Mouse (Mus musculus): ENCODE data around the gene Gm49322.

Gene Gm49322

GRCm38 (mm10) chr10:80654866-80655265 is 49.0 kb downstream of the Gm49322 start:
- DNase-seq (ENCODE audit: low spot score in 2 of 2): no peak

DNA sequence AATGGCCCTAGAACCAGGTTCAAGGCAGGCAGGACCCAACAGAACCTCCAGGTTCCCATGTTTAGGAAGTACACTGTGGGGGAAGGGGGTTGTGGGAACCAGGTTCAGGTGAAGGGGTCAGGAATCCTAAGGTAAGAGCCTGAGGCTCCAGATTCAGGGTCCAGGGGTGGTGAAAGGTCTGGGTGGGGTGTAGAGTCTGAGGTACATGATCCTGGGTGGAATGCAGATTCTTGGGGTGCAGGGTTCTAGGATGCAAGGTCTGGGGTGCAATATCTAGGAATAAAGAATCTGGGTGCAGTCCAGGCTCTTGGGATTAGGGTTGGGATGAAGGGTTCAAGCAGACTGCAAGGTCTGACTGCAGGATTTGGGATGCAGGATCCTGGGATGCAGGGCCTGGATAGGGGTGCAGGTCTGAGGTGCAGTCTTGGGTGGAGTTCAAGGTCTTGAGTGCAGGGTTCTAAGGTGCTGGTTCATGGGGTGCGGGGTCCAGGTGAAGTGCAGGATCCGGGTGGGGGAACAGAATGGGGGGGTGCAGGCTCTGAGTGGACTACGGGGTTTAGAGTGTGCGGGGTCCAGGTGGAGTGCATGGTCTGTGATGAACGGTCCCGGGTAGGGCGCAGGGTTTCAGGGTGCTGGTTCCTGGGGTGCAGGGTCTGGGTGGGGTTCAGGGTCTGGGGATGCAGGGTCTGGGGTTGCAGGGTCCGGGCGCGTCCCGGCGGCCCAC is 49.7 kb downstream of the Gm49322 start:
- no peak for DNase-seq (ENCODE audit: low spot score in 2 of 2)

DNA sequence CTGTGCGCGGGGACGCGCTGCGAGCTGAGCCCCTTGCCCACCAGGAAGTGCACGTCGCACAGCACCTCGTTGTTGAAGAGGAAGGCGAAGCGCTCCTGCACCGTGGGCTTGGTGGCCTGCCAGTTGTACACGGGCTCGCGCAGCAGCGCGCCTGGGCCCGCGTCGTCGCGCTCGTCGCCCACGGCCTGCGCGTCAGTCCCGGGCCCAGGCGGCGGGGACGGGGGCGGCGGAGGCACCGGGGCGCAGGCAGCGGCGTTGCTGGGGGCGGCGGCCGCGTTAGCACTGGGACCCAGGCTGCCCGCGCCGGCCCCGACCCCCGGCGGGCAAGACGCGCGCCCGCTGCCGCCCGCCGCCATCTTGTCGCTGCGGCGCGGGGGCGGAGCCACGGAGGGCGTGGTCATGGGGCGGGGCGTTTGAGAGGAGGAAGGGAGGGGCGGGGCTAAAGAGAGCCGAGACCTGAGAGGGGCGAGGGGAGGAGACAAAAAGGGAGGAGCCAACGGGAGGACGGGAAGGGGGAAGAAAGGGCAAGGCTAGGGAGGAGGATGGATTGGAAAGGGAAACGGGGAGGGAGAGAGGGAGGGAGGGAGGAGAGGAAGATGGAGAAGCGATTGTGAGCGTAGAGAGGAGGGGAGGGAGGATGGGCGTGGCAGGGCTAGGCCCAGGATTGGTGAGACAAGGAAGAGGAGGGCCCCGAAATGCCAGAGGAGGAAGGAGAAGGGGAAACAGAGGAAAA is 50.5 kb downstream of the Gm49322 start:
- DNase-seq (ENCODE audit: low spot score in 2 of 2): peak; percentile 91 to 99

DNA sequence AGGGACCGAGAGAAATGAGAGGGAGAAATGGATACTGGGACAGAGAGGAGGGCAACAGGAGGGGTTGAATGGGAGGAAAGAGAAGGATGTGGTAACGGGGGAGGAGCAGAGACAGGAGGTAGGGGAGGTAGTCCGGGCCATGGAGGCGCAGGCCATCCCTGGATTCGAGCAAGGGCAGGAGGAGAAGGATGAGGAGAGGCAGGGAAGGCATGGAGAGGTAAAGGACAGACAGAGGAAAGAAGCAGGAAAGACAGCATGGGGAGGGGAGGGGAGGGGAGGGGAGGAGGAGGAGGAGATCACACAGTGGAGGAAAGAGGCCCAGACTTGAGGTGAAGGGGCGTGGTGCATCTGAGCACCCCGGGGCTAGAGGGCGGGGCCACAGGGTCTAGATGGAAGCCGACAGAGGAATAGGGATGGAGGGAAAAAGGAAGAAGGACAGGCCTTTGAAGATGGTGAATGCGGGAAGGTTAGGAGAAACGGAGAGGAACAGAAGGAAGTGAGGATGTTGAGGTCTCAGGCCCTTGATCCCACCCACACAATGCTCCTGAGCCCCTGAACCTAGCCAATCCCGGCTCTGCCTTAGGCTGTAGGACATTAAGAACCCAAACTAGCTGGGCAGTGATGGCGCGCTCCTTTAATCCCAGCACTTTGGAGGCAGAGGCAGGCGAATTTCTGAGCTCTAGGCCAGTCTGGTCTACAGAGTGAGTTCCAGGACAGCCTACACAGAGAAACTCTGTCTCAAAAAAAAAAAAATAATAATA is 51.2 kb downstream of the Gm49322 start, which contains the start of gene Btbd2:
TSS of gene Btbd2 (minus strand) at position 209 of the 761 bp plus-strand sequence.
- no peak for DNase-seq (ENCODE audit: low spot score in 2 of 2)

- no peak for DNase-seq (ENCODE audit: low spot score in 2 of 2)
Observed at GRCm38 (mm10) chr10:80658194-80658840, 52.5 kb downstream of the Gm49322 start.

DNA sequence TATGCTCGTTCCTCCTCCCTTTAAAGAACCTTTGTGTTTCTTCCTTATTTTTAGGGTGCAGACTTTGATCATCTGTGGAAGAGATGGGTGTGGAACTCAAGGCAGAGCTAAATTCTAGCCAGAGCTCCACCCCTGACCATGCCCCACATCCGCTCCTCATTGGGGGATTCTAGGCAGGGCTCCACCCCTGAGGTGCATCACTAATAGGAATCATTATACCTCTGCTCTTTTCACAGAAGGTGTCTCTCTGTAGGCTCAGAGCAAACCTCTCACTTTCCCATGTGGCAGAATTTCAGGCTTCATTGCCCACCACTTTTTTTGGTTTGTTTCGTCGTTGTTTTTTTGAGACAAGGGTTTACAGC is 53.0 kb downstream of the Gm49322 start:
- DNase-seq (ENCODE audit: low spot score in 2 of 2): peak in 1 of 2 experiments; percentile 41

DNA sequence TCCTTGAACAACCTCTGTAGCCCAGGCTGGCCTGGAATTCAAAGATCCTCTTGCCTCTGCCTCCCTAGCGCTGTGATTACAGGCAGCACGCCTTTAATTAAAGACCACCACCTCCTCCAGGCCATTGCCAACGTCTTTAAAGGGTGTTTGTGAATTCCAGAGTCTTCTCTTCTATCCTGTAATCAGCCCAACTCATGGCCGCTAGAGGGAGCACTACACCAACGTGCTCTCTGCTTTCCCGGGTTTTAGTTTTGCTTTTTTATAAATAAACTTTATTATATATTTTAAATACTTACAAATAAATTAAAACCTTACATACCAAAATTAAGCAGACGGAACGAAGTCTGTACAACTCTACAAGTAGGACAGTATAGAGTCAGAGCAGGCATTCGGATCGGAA is 53.4 kb downstream of the Gm49322 start:
- DNase-seq (ENCODE audit: low spot score in 2 of 2): peak; percentile 64 to 86

DNA sequence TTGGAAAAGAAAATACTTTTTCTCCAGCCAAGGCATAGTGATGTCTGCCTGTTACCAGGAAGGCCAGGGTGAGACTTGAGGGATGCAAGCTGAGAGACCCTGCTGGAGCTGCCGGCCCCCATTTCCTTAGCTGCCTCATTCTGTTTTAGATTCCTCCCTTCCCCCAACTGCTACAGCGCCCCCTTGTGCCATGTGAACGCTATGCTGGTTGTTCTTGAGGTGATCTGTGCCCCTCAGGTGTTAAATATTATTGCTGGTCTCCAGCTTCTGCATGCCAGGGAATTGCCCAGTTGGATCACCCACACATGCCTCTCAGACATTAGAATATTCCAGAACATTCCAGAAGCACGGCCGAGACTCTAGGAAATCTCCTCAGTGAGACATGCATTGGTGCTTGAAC is 55.3 kb downstream of the Gm49322 start:
- peak; percentile 71 to 89 for DNase-seq (ENCODE audit: low spot score in 2 of 2)

- no peak for DNase-seq (ENCODE audit: low spot score in 2 of 2)
Observed at GRCm38 (mm10) chr10:80663485-80664196, 57.8 kb downstream of the Gm49322 start.

GRCm38 (mm10) chr10:80664197-80665015 is 58.6 kb downstream of the Gm49322 start:
- DNase-seq (ENCODE audit: low spot score in 2 of 2): no peak

DNA sequence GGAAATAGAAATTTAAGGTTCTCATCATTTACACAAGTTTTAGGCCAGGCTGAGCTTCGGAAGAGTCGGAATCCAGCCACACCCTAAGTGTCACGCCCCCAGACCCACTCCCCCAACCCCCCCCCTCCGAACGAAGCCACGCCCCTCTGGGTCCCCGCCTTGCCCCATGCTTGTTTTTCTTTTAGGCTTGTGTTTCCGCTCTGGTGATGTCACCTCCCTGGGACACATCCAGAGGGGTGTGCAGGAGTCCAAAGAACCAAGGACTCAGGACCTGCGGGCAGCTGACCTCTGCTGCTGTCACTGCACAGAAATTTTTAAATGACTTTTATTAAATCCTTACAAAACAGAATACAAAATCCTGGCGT is 59.2 kb downstream of the Gm49322 start:
- no peak for DNase-seq (ENCODE audit: low spot score in 2 of 2)
